Mouse (Mus musculus): ENCODE results near the gene Zbtb12. TPM values are rescaled to one million over a fixed set of nuclear protein-coding genes. Genes with fewer than 3 reads are reported as not detected.
"Not testable (repeated sequence)": the region's sequence is repeated elsewhere in the genome, so short reads cannot be mapped to it uniquely, and the experiment has no call there.

Gene Zbtb12
- 1 to 10 TPM; 7.4 to 7.8 TPM for total RNA-seq (2021)
- long read RNA-seq, experiment 1, result 0 reads
- long read RNA-seq, experiment 2, result 0 reads

- no peak for DNase-seq (ENCODE audit: low spot score in 2 of 2)
These were observed at the start of gene Zbtb12 for GRCm38 (mm10) chr17:34879336-34879879. TSS of gene Zbtb12 (plus strand) at chr17:34879483.

- DNase-seq (ENCODE audit: low spot score in 2 of 2), result not testable (repeated sequence)
These were observed 48.5 kb upstream of the Zbtb12 start for GRCm38 (mm10) chr17:34830776-34831175.

- DNase-seq (ENCODE audit: low spot score in 2 of 2), result no peak
These were observed 43.0 kb upstream of the Zbtb12 start for GRCm38 (mm10) chr17:34836155-34836855.

GRCm38 (mm10) chr17:34836856-34837221 is 42.4 kb upstream of the Zbtb12 start, which contains the start of the genes Stk19 and Dxo:
TSS of gene Stk19 (minus strand) at chr17:34836945.
TSS of gene Dxo (plus strand) at chr17:34837019.
- peak; percentile 98 to 99 for DNase-seq (ENCODE audit: low spot score in 2 of 2)

- no peak for DNase-seq (ENCODE audit: low spot score in 2 of 2)
These were observed 41.6 kb upstream of the Zbtb12 start for GRCm38 (mm10) chr17:34837464-34838324.

GRCm38 (mm10) chr17:34838785-34839184 is 40.5 kb upstream of the Zbtb12 start:
- DNase-seq (ENCODE audit: low spot score in 2 of 2), result no peak

GRCm38 (mm10) chr17:34840736-34841307 is 38.5 kb upstream of the Zbtb12 start:
- no peak for DNase-seq (ENCODE audit: low spot score in 2 of 2)

- no peak for DNase-seq (ENCODE audit: low spot score in 2 of 2)
These were observed 34.4 kb upstream of the Zbtb12 start for GRCm38 (mm10) chr17:34844884-34845283.

- DNase-seq (ENCODE audit: low spot score in 2 of 2), result no peak
These were observed 32.1 kb upstream of the Zbtb12 start for GRCm38 (mm10) chr17:34847192-34847591.

GRCm38 (mm10) chr17:34847615-34848014 is 31.7 kb upstream of the Zbtb12 start:
- DNase-seq (ENCODE audit: low spot score in 2 of 2), result no peak

- peak; percentile 98 to 99 for DNase-seq (ENCODE audit: low spot score in 2 of 2)
These were observed 29.4 kb upstream of the Zbtb12 start, which contains the start of the genes Skiv2l and Nelfe for GRCm38 (mm10) chr17:34849722-34850516. TSS of gene Skiv2l (minus strand) at chr17:34850210. TSS of gene Nelfe (plus strand) at chr17:34850391.

- DNase-seq (ENCODE audit: low spot score in 2 of 2), result no peak
These were observed 28.7 kb upstream of the Zbtb12 start for GRCm38 (mm10) chr17:34850517-34851125.

- DNase-seq (ENCODE audit: low spot score in 2 of 2), result no peak
These were observed 25.8 kb upstream of the Zbtb12 start for GRCm38 (mm10) chr17:34853511-34853910.

GRCm38 (mm10) chr17:34854761-34855160 is 24.5 kb upstream of the Zbtb12 start:
- DNase-seq (ENCODE audit: low spot score in 2 of 2), result no peak

GRCm38 (mm10) chr17:34855825-34856224 is 23.5 kb upstream of the Zbtb12 start:
- peak; percentile 17 to 42 for DNase-seq (ENCODE audit: low spot score in 2 of 2)

GRCm38 (mm10) chr17:34858670-34859069 is 20.6 kb upstream of the Zbtb12 start:
- no peak for DNase-seq (ENCODE audit: low spot score in 2 of 2)

GRCm38 (mm10) chr17:34860514-34860913 is 18.8 kb upstream of the Zbtb12 start:
- DNase-seq (ENCODE audit: low spot score in 2 of 2), result no peak

GRCm38 (mm10) chr17:34861704-34862415 is 17.4 kb upstream of the Zbtb12 start:
- DNase-seq (ENCODE audit: low spot score in 2 of 2), result no peak

- no peak for DNase-seq (ENCODE audit: low spot score in 2 of 2)
These were observed 16.7 kb upstream of the Zbtb12 start, which contains the start of gene Cfb for GRCm38 (mm10) chr17:34862416-34863081. TSS of gene Cfb (minus strand) at chr17:34862518.

Data from left cerebral cortex, adult 18-20 months (tissue).